ENCODE assay signal across 8 mouse cellular contexts in genomic region chr8:46162953-46163869, GRCm38 (mm10). TPM values are rescaled to one million over a fixed set of nuclear protein-coding genes. Genes with fewer than 3 reads are reported as not detected.
A peak's percentile ranks its signal among the peaks of the same experiment; 100 is the strongest.
DNase-seq lines count a peak whose midpoint lies in the region; ATAC-seq lines count a peak whose summit lies in the region.

No protein-coding gene starts in this region.

- H3K27ac ChIP-seq in hindbrain, embryonic 15.5 days (replicated peaks), result peak overlapping the region; percentile 86

- H3K9ac ChIP-seq in hindbrain, embryonic 15.5 days, result peak overlapping the region; percentile 71

- H3K4me3 ChIP-seq in hindbrain, embryonic 15.5 days, result peak overlapping the region; percentile 55

- WGBS in hindbrain, embryonic 15.5 days, result 2% methylated on average over 69 of the region's 77 CpGs

- peak; percentile 87 for DNase-seq in R1 (ENCODE audit: low read depth, low spot score)
- DNase-seq in cerebellum, postnatal 25 days, result peak; percentile 98 to 99
- DNase-seq in frontal cortex, postnatal 25 days (ENCODE audit: low spot score in 2 of 2), result peak; percentile 83 to 90
- peak; percentile 90 for DNase-seq in left cerebral cortex, adult 11 months (ENCODE audit: low spot score)
- DNase-seq in lung, postnatal 4 days, result peak; percentile 97 to 98
- DNase-seq in retina, postnatal 7 days (ENCODE audit: low read depth, low spot score), result peak; percentile 92
- peak; percentile 98 for DNase-seq in urinary bladder, adult 2 months (ENCODE audit: low spot score)

- no peaks in the 10 kb centered on the region for H3K27me3 ChIP-seq in hindbrain, embryonic 15.5 days

- ATAC-seq in hindbrain, embryonic 15.5 days (ENCODE audit: low FRiP score, low read depth), result peak; percentile 98

- no peaks in the 10 kb centered on the region for H3K36me3 ChIP-seq in hindbrain, embryonic 15.5 days

- H3K4me1 ChIP-seq in hindbrain, embryonic 15.5 days (replicated peaks), result peaks cover 24% of the 10 kb centered on the region

- peak overlapping the region; percentile 77 for H3K4me2 ChIP-seq in hindbrain, embryonic 15.5 days

- no peaks in the 10 kb centered on the region for H3K9me3 ChIP-seq in hindbrain, embryonic 15.5 days

RNA-seq across cellular contexts. Expression of gene Snx25, which starts 11.3 kb away (rescaled TPM):
- polyA plus RNA-seq in hindbrain, embryonic 15.5 days (2015; fragmentation: Nextera tagmentation; extraction: Ambion mirVana), result 10.9 and 11.2 TPM in 2 replicates
- 9.5 and 9.9 TPM in 2 replicates for polyA plus RNA-seq in urinary bladder, adult 2 months (2012; rRNA removed)

RNA-seq across cellular contexts. Expression of gene Cfap97, which starts 11.6 kb away (rescaled TPM):
- 21.3 and 22.4 TPM in 2 replicates for polyA plus RNA-seq in hindbrain, embryonic 15.5 days (2015; fragmentation: Nextera tagmentation; extraction: Ambion mirVana)
- 11.4 and 12.8 TPM in 2 replicates for polyA plus RNA-seq in urinary bladder, adult 2 months (2012; rRNA removed)

RNA-seq across cellular contexts. Expression of gene Slc25a4, which starts 47.9 kb away (rescaled TPM):
- polyA plus RNA-seq in hindbrain, embryonic 15.5 days (2015; fragmentation: Nextera tagmentation; extraction: Ambion mirVana), result 920 and 933 TPM in 2 replicates
- polyA plus RNA-seq in urinary bladder, adult 2 months (2012; rRNA removed), result 537 and 579 TPM in 2 replicates

Comparison
In these comparisons a context has a peak if more than half of its experiments do, and no peak if none do; other contexts are left out.
1. Peak in every context shown above with its lines: DNase-seq, ATAC-seq, H3K4me3 ChIP-seq and H3K27ac ChIP-seq.